In the genomic region with DNA sequence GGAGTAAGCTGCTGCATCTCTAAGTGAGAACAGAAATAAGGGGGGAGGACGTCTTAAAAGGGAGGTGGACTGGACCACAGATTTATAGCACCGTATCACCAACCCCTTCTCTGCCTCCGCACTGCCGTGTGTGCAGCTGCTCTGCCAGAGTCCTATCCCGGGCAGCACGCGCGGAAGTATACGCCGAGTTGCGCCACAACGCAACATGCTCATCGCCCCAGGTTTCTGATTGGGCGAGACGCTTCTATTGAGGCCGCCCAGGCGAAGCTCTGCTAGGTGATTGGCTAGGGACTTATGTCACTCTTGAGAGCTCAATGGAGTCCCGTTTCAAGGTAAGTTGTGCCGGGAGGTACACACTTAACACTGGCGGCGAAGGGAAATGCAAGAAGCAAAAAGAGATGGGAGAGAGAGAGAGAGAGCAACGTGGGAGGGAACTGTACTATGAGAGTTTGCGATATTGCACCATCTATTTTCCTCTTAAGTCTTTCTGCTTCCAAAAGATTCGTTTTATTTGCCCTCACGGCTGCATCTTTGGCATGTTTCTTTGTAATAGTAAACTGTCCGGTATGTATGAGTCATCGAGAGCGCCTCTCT, we compare ENCODE assay signal across 8 mouse cellular contexts. TPM values are rescaled to one million over a fixed set of nuclear protein-coding genes. Genes with fewer than 3 reads are reported as not detected.
DNase-seq lines count a peak whose midpoint lies in the region; ATAC-seq lines count a peak whose summit lies in the region.

No protein-coding gene starts in this region.

- no peak overlapping the region for H3K27ac ChIP-seq in liver, embryonic 15.5 days (replicated peaks)
- peak overlapping the region; percentile 96 for H3K27ac ChIP-seq in neural tube, embryonic 13.5 days (replicated peaks)

- peak overlapping the region; percentile 59 for H3K4me2 ChIP-seq in liver, embryonic 15.5 days
- H3K4me2 ChIP-seq in neural tube, embryonic 13.5 days = peak overlapping the region; percentile 93

- peaks cover 75% of the 10 kb centered on the region for H3K27me3 ChIP-seq in liver, embryonic 15.5 days
- peaks cover 8% of the 10 kb centered on the region; the same call in 1 of the 2 replicates for H3K27me3 ChIP-seq in neural tube, embryonic 13.5 days

- H3K4me1 ChIP-seq in liver, embryonic 15.5 days (replicated peaks) = peaks cover 8% of the 10 kb centered on the region
- peaks cover 48% of the 10 kb centered on the region for H3K4me1 ChIP-seq in neural tube, embryonic 13.5 days (replicated peaks)

- WGBS in liver, embryonic 15.5 days (ENCODE audit: insufficient replicate concordance) = under 1% methylated on average over 28 of the region's 28 CpGs
- under 1% methylated on average over 28 of the region's 28 CpGs for WGBS in neural tube, embryonic 13.5 days

- no peak overlapping the region for H3K9ac ChIP-seq in liver, embryonic 15.5 days
- peak overlapping the region; percentile 96 for H3K9ac ChIP-seq in neural tube, embryonic 13.5 days

- peak; percentile 99 for DNase-seq in R1 (ENCODE audit: low read depth, low spot score)
- DNase-seq in cerebellum, adult 9-11 months = peak; percentile 98
- peak; percentile 98 for DNase-seq in frontal cortex, adult 2 months (ENCODE audit: extremely low spot score in 1 of 2, low spot score in 1 of 2)
- DNase-seq in heart, postnatal 4 days = peak; percentile 91
- peak; percentile 96 for DNase-seq in layer of hippocampus, adult 11-12 months (ENCODE audit: low spot score)
- peak; percentile 12 for DNase-seq in thymus, postnatal 14 days

- peak overlapping the region; percentile 31 for H3K4me3 ChIP-seq in liver, embryonic 15.5 days (replicated peaks)
- peak overlapping the region; percentile 86 for H3K4me3 ChIP-seq in neural tube, embryonic 13.5 days

- no peaks in the 10 kb centered on the region for H3K9me3 ChIP-seq in liver, embryonic 15.5 days (replicated peaks)
- H3K9me3 ChIP-seq in neural tube, embryonic 13.5 days = no peaks in the 10 kb centered on the region

- ATAC-seq in liver, embryonic 15.5 days (ENCODE audit: insufficient read depth) = peak; percentile 85
- peak; percentile 91 for ATAC-seq in neural tube, embryonic 13.5 days (ENCODE audit: low read depth)

- H3K36me3 ChIP-seq in liver, embryonic 15.5 days (replicated peaks) = no peaks in the 10 kb centered on the region
- no peaks in the 10 kb centered on the region for H3K36me3 ChIP-seq in neural tube, embryonic 13.5 days

RNA-seq across cellular contexts. Expression of gene Elavl2, which starts 24.2 kb away (rescaled TPM):
- 25.8 and 29.3 TPM in 2 replicates for polyA plus RNA-seq in frontal cortex, adult 2 months (2012; rRNA removed)
- total RNA-seq in heart, postnatal 4 days (2021) = 1 to 10 TPM; 2.3 to 2.7 TPM
- polyA plus RNA-seq in liver, embryonic 15.5 days (2015; fragmentation: Nextera tagmentation; extraction: Ambion mirVana) = 0.20 and 0.22 TPM in 2 replicates
- 150 and 162 TPM in 2 replicates for polyA plus RNA-seq in neural tube, embryonic 13.5 days (2015; fragmentation: Nextera tagmentation; extraction: Ambion mirVana)

Comparison
In these comparisons a context has a peak if more than half of its experiments do, and no peak if none do; other contexts are left out.
1. DNase-seq: peak in every context shown above with its lines; median percentile 99 in R1; 98 in cerebellum, adult 9-11 months; 98 in frontal cortex, adult 2 months; 96 in layer of hippocampus, adult 11-12 months; 91 in heart, postnatal 4 days; 12 in thymus, postnatal 14 days.
2. RNA of gene Elavl2, which starts 24.2 kb away (polyA plus RNA-seq): 150 to 162 TPM in neural tube, embryonic 13.5 days and 25.8 to 29.3 TPM in frontal cortex, adult 2 months; 0.20 to 0.22 TPM in liver, embryonic 15.5 days; every median in the first group is over 10 times any median in the second.